Mouse (Mus musculus): ENCODE results near the gene R3hcc1l. TPM values are rescaled to one million over a fixed set of nuclear protein-coding genes. Genes with fewer than 3 reads are reported as not detected.

R3hcc1l gene
- polyA plus RNA-seq, 1 experiment from 2014 or later: 19.2 TPM

GRCm38 (mm10) chr19:42509625-42510024, 8.9 kb upstream of the R3hcc1l start:
- Histone ChIP-seq H3K4me2 (ENCODE audit: low read depth, low read length) (no peak overlapping the region), H3K27me3 (ENCODE audit: control insufficient read depth, insufficient read depth, low read depth, low read length) (no peaks in the 10 kb centered on the region), H3K4me3 (ENCODE audit: low read length) (no peak overlapping the region), H3K9me3 (ENCODE audit: control insufficient read depth, low read length) (no peaks in the 10 kb centered on the region), H3K4me1 (replicated peaks; ENCODE audit: control insufficient read depth, insufficient read depth, low read length) (no peaks in the 10 kb centered on the region), H3K9ac (ENCODE audit: low read length) (no peak overlapping the region), H3K27ac (ENCODE audit: low read length) (no peak overlapping the region), H3K36me3 (ENCODE audit: control insufficient read depth, insufficient read depth, low read length) (no peaks in the 10 kb centered on the region)
- WGBS: 75% methylated on average over 9 of the region's 9 CpGs
- ATAC-seq (ENCODE audit: low read depth): no peak

- Histone ChIP-seq H3K27me3 (ENCODE audit: control insufficient read depth, insufficient read depth, low read depth, low read length) (no peaks in the 10 kb centered on the region), H3K4me3 (ENCODE audit: low read length) (no peak overlapping the region)
Measured at GRCm38 (mm10) chr19:42510276-42511171, 8.0 kb upstream of the R3hcc1l start.

GRCm38 (mm10) chr19:42515656-42516055, 2.9 kb upstream of the R3hcc1l start:
- Histone ChIP-seq H3K27ac (ENCODE audit: low read length) (no peak overlapping the region), H3K9me3 (ENCODE audit: control insufficient read depth, low read length) (no peaks in the 10 kb centered on the region), H3K4me3 (ENCODE audit: low read length) (no peak overlapping the region), H3K4me2 (ENCODE audit: low read depth, low read length) (no peak overlapping the region), H3K4me1 (replicated peaks; ENCODE audit: control insufficient read depth, insufficient read depth, low read length) (peaks cover 8% of the 10 kb centered on the region), H3K27me3 (ENCODE audit: control insufficient read depth, insufficient read depth, low read depth, low read length) (no peaks in the 10 kb centered on the region), H3K9ac (ENCODE audit: low read length) (no peak overlapping the region), H3K36me3 (ENCODE audit: control insufficient read depth, insufficient read depth, low read length) (no peaks in the 10 kb centered on the region)
- WGBS: 82% methylated on average over 8 of the region's 8 CpGs
- no peak for ATAC-seq (ENCODE audit: low read depth)

More at GRCm38 (mm10) chr19:42510276-42511171, 8.0 kb upstream of the R3hcc1l start:
- ATAC-seq (ENCODE audit: low read depth): peak; percentile 34; the same call in 1 of the 2 replicates
- H3K4me1 ChIP-seq (replicated peaks; ENCODE audit: control insufficient read depth, insufficient read depth, low read length): no peaks in the 10 kb centered on the region
- no peaks in the 10 kb centered on the region for H3K9me3 ChIP-seq (ENCODE audit: control insufficient read depth, low read length)
- H3K9ac ChIP-seq (ENCODE audit: low read length): no peak overlapping the region
- no peak overlapping the region for H3K4me2 ChIP-seq (ENCODE audit: low read depth, low read length)
- no peaks in the 10 kb centered on the region for H3K36me3 ChIP-seq (ENCODE audit: control insufficient read depth, insufficient read depth, low read length)
- 28% methylated on average over 16 of the region's 16 CpGs for WGBS
- no peak overlapping the region for H3K27ac ChIP-seq (ENCODE audit: low read length)

GRCm38 (mm10) chr19:42516121-42516520, 2.4 kb upstream of the R3hcc1l start:
- ATAC-seq (ENCODE audit: low read depth): no peak
- no peak overlapping the region for H3K4me2 ChIP-seq (ENCODE audit: low read depth, low read length)
- 78% methylated on average over 8 of the region's 8 CpGs for WGBS

GRCm38 (mm10) chr19:42517957-42518619, 471 bp upstream of the R3hcc1l start:
- 23% methylated on average over 24 of the region's 24 CpGs for WGBS
- peak; percentile 8; the same call in 1 of the 2 replicates for ATAC-seq (ENCODE audit: low read depth)
- no peaks in the 10 kb centered on the region for H3K36me3 ChIP-seq (ENCODE audit: control insufficient read depth, insufficient read depth, low read length)

More at GRCm38 (mm10) chr19:42516121-42516520, 2.4 kb upstream of the R3hcc1l start:
- H3K27me3 ChIP-seq (ENCODE audit: control insufficient read depth, insufficient read depth, low read depth, low read length): no peaks in the 10 kb centered on the region
- H3K36me3 ChIP-seq (ENCODE audit: control insufficient read depth, insufficient read depth, low read length): no peaks in the 10 kb centered on the region
- peaks cover 8% of the 10 kb centered on the region for H3K4me1 ChIP-seq (replicated peaks; ENCODE audit: control insufficient read depth, insufficient read depth, low read length)
- no peak overlapping the region for H3K4me3 ChIP-seq (ENCODE audit: low read length)
- no peak overlapping the region for H3K27ac ChIP-seq (ENCODE audit: low read length)
- no peak overlapping the region for H3K9ac ChIP-seq (ENCODE audit: low read length)
- no peaks in the 10 kb centered on the region for H3K9me3 ChIP-seq (ENCODE audit: control insufficient read depth, low read length)

GRCm38 (mm10) chr19:42519760-42520159, 1.2 kb downstream of the R3hcc1l start:
- Histone ChIP-seq H3K9ac (ENCODE audit: low read length) (peak overlapping the region; percentile 93), H3K9me3 (ENCODE audit: control insufficient read depth, low read length) (no peaks in the 10 kb centered on the region), H3K27ac (ENCODE audit: low read length) (no peak overlapping the region), H3K4me2 (ENCODE audit: low read depth, low read length) (peak overlapping the region; percentile 87), H3K36me3 (ENCODE audit: control insufficient read depth, insufficient read depth, low read length) (no peaks in the 10 kb centered on the region), H3K4me1 (replicated peaks; ENCODE audit: control insufficient read depth, insufficient read depth, low read length) (peaks cover 8% of the 10 kb centered on the region), H3K4me3 (ENCODE audit: low read length) (peak overlapping the region; percentile 87), H3K27me3 (ENCODE audit: control insufficient read depth, insufficient read depth, low read depth, low read length) (no peaks in the 10 kb centered on the region)
- WGBS: 31% methylated on average over 9 of the region's 9 CpGs
- no peak for ATAC-seq (ENCODE audit: low read depth)

More at GRCm38 (mm10) chr19:42517957-42518619, 471 bp upstream of the R3hcc1l start:
- H3K27ac ChIP-seq (ENCODE audit: low read length): no peak overlapping the region
- no peaks in the 10 kb centered on the region for H3K27me3 ChIP-seq (ENCODE audit: control insufficient read depth, insufficient read depth, low read depth, low read length)
- peak overlapping the region; percentile 84 for H3K4me2 ChIP-seq (ENCODE audit: low read depth, low read length)
- peak overlapping the region; percentile 87 for H3K4me3 ChIP-seq (ENCODE audit: low read length)
- peaks cover 8% of the 10 kb centered on the region for H3K4me1 ChIP-seq (replicated peaks; ENCODE audit: control insufficient read depth, insufficient read depth, low read length)
- H3K9ac ChIP-seq (ENCODE audit: low read length): peak overlapping the region; percentile 93
- H3K9me3 ChIP-seq (ENCODE audit: control insufficient read depth, low read length): no peaks in the 10 kb centered on the region

- Histone ChIP-seq H3K4me1 (replicated peaks; ENCODE audit: control insufficient read depth, insufficient read depth, low read length) (peaks cover 4% of the 10 kb centered on the region), H3K36me3 (ENCODE audit: control insufficient read depth, insufficient read depth, low read length) (no peaks in the 10 kb centered on the region), H3K27me3 (ENCODE audit: control insufficient read depth, insufficient read depth, low read depth, low read length) (no peaks in the 10 kb centered on the region), H3K27ac (ENCODE audit: low read length) (no peak overlapping the region), H3K4me3 (ENCODE audit: low read length) (no peak overlapping the region), H3K4me2 (ENCODE audit: low read depth, low read length) (no peak overlapping the region), H3K9me3 (ENCODE audit: control insufficient read depth, low read length) (no peaks in the 10 kb centered on the region), H3K9ac (ENCODE audit: low read length) (no peak overlapping the region)
- 88% methylated on average over 2 of the region's 2 CpGs for WGBS
- no peak for ATAC-seq (ENCODE audit: low read depth)
Measured at GRCm38 (mm10) chr19:42524703-42525102, 6.1 kb downstream of the R3hcc1l start.

- Histone ChIP-seq H3K4me1 (replicated peaks; ENCODE audit: control insufficient read depth, insufficient read depth, low read length) (no peaks in the 10 kb centered on the region), H3K9ac (ENCODE audit: low read length) (no peak overlapping the region), H3K27ac (ENCODE audit: low read length) (no peak overlapping the region), H3K9me3 (ENCODE audit: control insufficient read depth, low read length) (no peaks in the 10 kb centered on the region), H3K4me3 (ENCODE audit: low read length) (no peak overlapping the region), H3K36me3 (ENCODE audit: control insufficient read depth, insufficient read depth, low read length) (no peaks in the 10 kb centered on the region), H3K27me3 (ENCODE audit: control insufficient read depth, insufficient read depth, low read depth, low read length) (no peaks in the 10 kb centered on the region), H3K4me2 (ENCODE audit: low read depth, low read length) (no peak overlapping the region)
- no peak for ATAC-seq (ENCODE audit: low read depth)
- 45% methylated on average over 9 of the region's 9 CpGs for WGBS
Measured at GRCm38 (mm10) chr19:42529992-42530437, 11.5 kb downstream of the R3hcc1l start.

- Histone ChIP-seq H3K36me3 (ENCODE audit: control insufficient read depth, insufficient read depth, low read length) (no peaks in the 10 kb centered on the region), H3K9ac (ENCODE audit: low read length) (no peak overlapping the region), H3K4me3 (ENCODE audit: low read length) (no peak overlapping the region), H3K27me3 (ENCODE audit: control insufficient read depth, insufficient read depth, low read depth, low read length) (no peaks in the 10 kb centered on the region), H3K27ac (ENCODE audit: low read length) (no peak overlapping the region), H3K4me1 (replicated peaks; ENCODE audit: control insufficient read depth, insufficient read depth, low read length) (no peaks in the 10 kb centered on the region; the same call in 1 of the 2 replicates), H3K4me2 (ENCODE audit: low read depth, low read length) (no peak overlapping the region), H3K9me3 (ENCODE audit: control insufficient read depth, low read length) (no peaks in the 10 kb centered on the region)
- 93% methylated on average over 3 of the region's 3 CpGs for WGBS
- no peak for ATAC-seq (ENCODE audit: low read depth)
Measured at GRCm38 (mm10) chr19:42534427-42534826, 15.9 kb downstream of the R3hcc1l start.

Data from lung, embryonic 16.5 days (tissue).